Comparison of ENCODE assay signal across 8 mouse cellular contexts in the genomic region with DNA sequence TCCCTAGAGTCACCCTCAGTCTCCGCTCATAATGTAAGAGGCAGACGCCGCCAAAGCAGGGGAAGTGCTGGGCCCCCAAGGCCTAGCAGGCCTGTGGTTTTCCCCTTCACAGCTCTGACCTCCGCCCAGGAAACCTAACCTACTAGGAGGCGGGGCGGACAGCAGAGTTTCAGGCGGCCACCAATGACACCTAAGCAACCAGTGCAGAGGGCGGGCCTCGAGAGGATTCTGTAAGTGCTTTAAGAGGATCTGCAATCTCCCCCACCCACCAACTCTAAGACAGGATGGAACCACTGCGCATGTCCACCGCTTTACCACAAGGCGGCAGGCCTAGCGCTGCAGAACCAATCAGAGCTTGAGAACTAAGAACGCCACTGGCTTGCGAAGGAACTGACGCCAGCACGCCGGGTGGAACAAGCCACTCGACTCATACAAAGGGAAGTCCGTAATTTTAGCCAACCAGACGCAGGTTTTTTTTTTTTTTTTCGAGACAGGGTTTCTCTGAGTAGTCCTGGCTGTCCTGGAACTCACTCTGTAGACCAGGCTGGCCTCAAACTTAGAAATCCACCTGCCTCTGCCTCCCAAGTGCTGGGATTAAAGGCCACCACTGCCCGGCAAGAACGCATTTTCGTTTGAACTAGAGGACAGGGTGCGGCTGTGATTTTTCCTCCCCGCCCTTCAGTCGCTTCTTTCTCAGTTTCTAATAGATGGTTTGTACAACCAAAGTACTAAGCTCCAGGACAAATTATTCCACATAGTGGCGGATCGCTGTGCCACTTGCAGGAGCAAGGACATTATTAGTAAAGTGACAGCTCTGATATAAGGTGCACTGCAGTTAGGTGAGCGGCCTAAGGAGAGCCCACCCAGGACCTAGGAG. TPM values are rescaled to one million over a fixed set of nuclear protein-coding genes. Genes with fewer than 3 reads are reported as not detected.
A peak's percentile ranks its signal among the peaks of the same experiment; 100 is the strongest.
DNase-seq lines count a peak whose midpoint lies in the region; ATAC-seq and TF ChIP-seq lines count a peak whose summit lies in the region.

No protein-coding gene starts in this region.

- H3K9me3 ChIP-seq in hindbrain, postnatal 0 days (ENCODE audit: low read length), result no peaks in the 10 kb centered on the region

- DNase-seq in gastrocnemius, adult 2 months, result peak; percentile 94
- peak; percentile 94 for DNase-seq in hindbrain, postnatal 0 days (ENCODE audit: low spot score)
- DNase-seq in left cerebral cortex, adult 2 months (ENCODE audit: extremely low spot score in 1 of 2, low spot score in 2 of 2), result peak; percentile 72 to 87
- peak; percentile 82 for DNase-seq in right cerebral cortex, postnatal 14 days
- DNase-seq in urinary bladder, postnatal 36 days (ENCODE audit: low spot score in 2 of 2), result peak; percentile 74 to 86

- peak; percentile 40 for TF ChIP-seq CTCF in gastrocnemius, adult 2 months (IDR thresholded peaks at IDR 0.05)
- peak; percentile 66 for TF ChIP-seq CTCF in hindbrain, postnatal 0 days (IDR thresholded peaks at IDR 0.05; ENCODE audit: low read depth)
- TF ChIP-seq CTCF in left cerebral cortex, adult 2 months (IDR thresholded peaks at IDR 0.05), result peak; percentile 48

- H3K27me3 ChIP-seq in hindbrain, postnatal 0 days (ENCODE audit: insufficient read depth, low read length), result no peaks in the 10 kb centered on the region

- no peaks in the 10 kb centered on the region for H3K4me1 ChIP-seq in hindbrain, postnatal 0 days (ENCODE audit: insufficient read depth, low read length)

- 0 out of 2 replicates have a peak overlapping the region, but pooled peaks have one; percentile 17 for H3K9ac ChIP-seq in hindbrain, postnatal 0 days (replicated peaks; ENCODE audit: low read length)

- peak overlapping the region; percentile 90 for H3K27ac ChIP-seq in gastrocnemius, adult 2 months
- peak overlapping the region; percentile 75 for H3K27ac ChIP-seq in hindbrain, postnatal 0 days
- H3K27ac ChIP-seq in left cerebral cortex, adult 2 months, result peak overlapping the region; percentile 80

- intact Hi-C loops in gastrocnemius, adult 2 months (cut with DNase I), result no loop called here
- intact Hi-C loops in left cerebral cortex, adult 2 months (cut with DNase I), result no loop called here

- ATAC-seq in activated CD4-positive, CD25-positive, alpha-beta regulatory T cell, adult 4 months, result peak; percentile 81
- peak; percentile 92 for ATAC-seq in common myeloid progenitor, adult 5-6 weeks (replicated peaks; ENCODE audit: low read depth, poor library complexity, severe bottlenecking)
- ATAC-seq in hindbrain, postnatal 0 days, result peak; percentile 97
- ATAC-seq in megakaryocyte, adult 5-6 weeks (ENCODE audit: poor library complexity, severe bottlenecking), result peak; percentile 85

- no peaks in the 10 kb centered on the region for H3K36me3 ChIP-seq in hindbrain, postnatal 0 days (ENCODE audit: insufficient read depth, low read length)

- H3K4me3 ChIP-seq in gastrocnemius, adult 2 months, result peak overlapping the region; percentile 69
- no peak overlapping the region for H3K4me3 ChIP-seq in hindbrain, postnatal 0 days (ENCODE audit: low read length)
- peak overlapping the region; percentile 31 for H3K4me3 ChIP-seq in left cerebral cortex, adult 2 months

- peak overlapping the region; percentile 37 for H3K4me2 ChIP-seq in hindbrain, postnatal 0 days (ENCODE audit: low read depth, low read length)

- WGBS in hindbrain, postnatal 0 days, result 36% methylated on average over 31 of the region's 31 CpGs

RNA-seq across cellular contexts. Expression of a gene that starts 6.6 kb away (rescaled TPM):
- 100 to 1,000 TPM; 116 to 144 TPM for polyA plus RNA-seq in activated CD4-positive, CD25-positive, alpha-beta regulatory T cell, adult 4 months (2017; shearing (Covaris generic))
- 22.7 and 28.2 TPM in 2 replicates for total RNA-seq in common myeloid progenitor, adult 5-6 weeks (2017)
- total RNA-seq in gastrocnemius, adult 2 months (2021), result under 1 TPM; 0.59 to 0.89 TPM
- total RNA-seq in hindbrain, postnatal 0 days (2014; rRNA removed), result 7.0 and 7.1 TPM in 2 replicates
- 1.6 and 1.7 TPM in 2 replicates for polyA plus RNA-seq in hindbrain, postnatal 0 days (2015; fragmentation: Nextera tagmentation; extraction: Ambion mirVana)
- 1 to 10 TPM; 4.1 to 6.1 TPM for total RNA-seq in left cerebral cortex, adult 2 months (2021)
- 67.6 and 69.7 TPM in 2 replicates for total RNA-seq in megakaryocyte, adult 5-6 weeks (2015)
- total RNA-seq in megakaryocyte, adult 5-6 weeks (2017), result 98.9 and 119 TPM in 2 replicates

RNA-seq across cellular contexts. Expression of a gene that starts 6.7 kb away (rescaled TPM):
- 100 to 1,000 TPM; 185 to 192 TPM for polyA plus RNA-seq in activated CD4-positive, CD25-positive, alpha-beta regulatory T cell, adult 4 months (2017; shearing (Covaris generic))
- 108 and 152 TPM in 2 replicates for total RNA-seq in common myeloid progenitor, adult 5-6 weeks (2017)
- total RNA-seq in gastrocnemius, adult 2 months (2021), result 10 to 100 TPM; 51.2 to 63.4 TPM
- total RNA-seq in hindbrain, postnatal 0 days (2014; rRNA removed), result 70.7 and 79.2 TPM in 2 replicates
- 102 and 104 TPM in 2 replicates for polyA plus RNA-seq in hindbrain, postnatal 0 days (2015; fragmentation: Nextera tagmentation; extraction: Ambion mirVana)
- total RNA-seq in left cerebral cortex, adult 2 months (2021), result 10 to 100 TPM; 56.8 to 61.2 TPM
- total RNA-seq in megakaryocyte, adult 5-6 weeks (2015), result 51.7 and 59.9 TPM in 2 replicates
- total RNA-seq in megakaryocyte, adult 5-6 weeks (2017), result 79.4 and 93.7 TPM in 2 replicates

RNA-seq across cellular contexts. Expression of a gene that starts 15.6 kb away (rescaled TPM):
- 1 to 10 TPM; 5.2 to 5.8 TPM for polyA plus RNA-seq in activated CD4-positive, CD25-positive, alpha-beta regulatory T cell, adult 4 months (2017; shearing (Covaris generic))
- 10.2 and 14.4 TPM in 2 replicates for total RNA-seq in common myeloid progenitor, adult 5-6 weeks (2017)
- total RNA-seq in gastrocnemius, adult 2 months (2021), result 1 to 10 TPM; 1.4 to 1.7 TPM
- total RNA-seq in hindbrain, postnatal 0 days (2014; rRNA removed), result 5.5 and 6.3 TPM in 2 replicates
- polyA plus RNA-seq in hindbrain, postnatal 0 days (2015; fragmentation: Nextera tagmentation; extraction: Ambion mirVana), result 15.2 and 16.5 TPM in 2 replicates
- total RNA-seq in left cerebral cortex, adult 2 months (2021), result 1 to 10 TPM; 5.2 to 6.0 TPM
- total RNA-seq in megakaryocyte, adult 5-6 weeks (2015), result 11.3 and 13.5 TPM in 2 replicates
- 23.1 and 34.4 TPM in 2 replicates for total RNA-seq in megakaryocyte, adult 5-6 weeks (2017)

RNA-seq across cellular contexts. Expression of a gene that starts 19.2 kb away (rescaled TPM):
- polyA plus RNA-seq in activated CD4-positive, CD25-positive, alpha-beta regulatory T cell, adult 4 months (2017; shearing (Covaris generic)), result 1 to 10 TPM; 8.8 to 9.8 TPM
- 0.37 and 1.4 TPM in 2 replicates for total RNA-seq in common myeloid progenitor, adult 5-6 weeks (2017)
- total RNA-seq in gastrocnemius, adult 2 months (2021), result 1 to 10 TPM; 2.3 to 3.2 TPM
- 237 and 269 TPM in 2 replicates for total RNA-seq in hindbrain, postnatal 0 days (2014; rRNA removed)
- 57.4 and 73.8 TPM in 2 replicates for polyA plus RNA-seq in hindbrain, postnatal 0 days (2015; fragmentation: Nextera tagmentation; extraction: Ambion mirVana)
- total RNA-seq in left cerebral cortex, adult 2 months (2021), result 100 to 1,000 TPM; 150 to 161 TPM
- 49.8 and 51.5 TPM in 2 replicates for total RNA-seq in megakaryocyte, adult 5-6 weeks (2015)
- total RNA-seq in megakaryocyte, adult 5-6 weeks (2017), result 21.3 and 34.5 TPM in 2 replicates

RNA-seq across cellular contexts. Expression of a gene that starts 23.2 kb away (rescaled TPM):
- polyA plus RNA-seq in activated CD4-positive, CD25-positive, alpha-beta regulatory T cell, adult 4 months (2017; shearing (Covaris generic)), result 1 to 10 TPM; 1.8 to 2.7 TPM
- 0.23 TPM in 1 of 2 replicates, not detected in the other for total RNA-seq in common myeloid progenitor, adult 5-6 weeks (2017)
- not detected for total RNA-seq in gastrocnemius, adult 2 months (2021)
- not detected in 2 replicates for total RNA-seq in hindbrain, postnatal 0 days (2014; rRNA removed)
- polyA plus RNA-seq in hindbrain, postnatal 0 days (2015; fragmentation: Nextera tagmentation; extraction: Ambion mirVana), result not detected in 2 replicates
- total RNA-seq in left cerebral cortex, adult 2 months (2021), result not detected
- total RNA-seq in megakaryocyte, adult 5-6 weeks (2015), result not detected in 2 replicates
- total RNA-seq in megakaryocyte, adult 5-6 weeks (2017), result 0.12 and 0.33 TPM in 2 replicates
